Mouse (Mus musculus): ENCODE measurements around the gene Usp12.

- TF ChIP-seq CTCF (IDR thresholded peaks at IDR 0.05) (peak; percentile 21; the same call in 1 of the 2 replicates), POLR2A (IDR thresholded peaks at IDR 0.05; ENCODE audit: insufficient read depth, low read depth, low read length) (no peak)
Measured at GRCm38 (mm10) chr5:146813421-146813820, 18.6 kb upstream of the Usp12 start.
